20 mouse cellular contexts compared by ENCODE assay signal in the genomic region with DNA sequence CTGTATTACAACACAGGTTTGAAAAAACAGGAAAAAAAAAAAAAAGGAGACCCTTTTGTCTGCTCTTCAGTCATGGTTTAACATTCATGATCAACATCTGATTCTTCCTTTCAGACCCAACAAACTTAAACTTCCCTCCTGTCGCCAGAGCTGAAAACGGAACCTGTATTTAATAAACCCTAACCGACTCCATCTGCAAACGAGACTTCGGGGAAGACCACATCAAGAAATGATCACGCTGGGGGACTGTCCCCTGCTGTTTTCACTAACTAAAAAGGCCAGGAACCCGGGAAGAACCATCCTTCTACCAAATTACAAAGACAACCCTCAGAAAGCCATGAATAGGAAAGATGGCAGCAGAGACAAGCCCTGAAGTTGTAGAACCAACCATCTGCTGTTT.
A peak's percentile ranks its signal among the peaks of the same experiment; 100 is the strongest.
DNase-seq lines count a peak whose midpoint lies in the region; ATAC-seq lines count a peak whose summit lies in the region.
"Had no signal": no experiment of that assay in that cellular context is flagged by ENCODE, and none has a peak within 500 bp of the region (broad histone marks: within the 10 kb centered on the region; RNA-seq: fewer than 3 reads in every experiment).

No protein-coding gene starts in this region.

- no peak for ATAC-seq in hindbrain, embryonic 11.5 days (ENCODE audit: low FRiP score)
- no peak for ATAC-seq in embryonic facial prominence, embryonic 12.5 days (ENCODE audit: insufficient number of reproducible peaks, insufficient read depth, low FRiP score, low TSS enrichment)
- ATAC-seq in embryonic facial prominence, embryonic 15.5 days (ENCODE audit: insufficient number of reproducible peaks, low FRiP score, low TSS enrichment, low read depth): peak; percentile 51; the same call in 1 of the 2 replicates
- ATAC-seq: forebrain, embryonic 13.5 days; forebrain, embryonic 15.5 days; forebrain, postnatal 0 days had no signal

- no peaks in the 10 kb centered on the region for H3K36me3 ChIP-seq in hindbrain, embryonic 10.5 days
- H3K36me3 ChIP-seq in hindbrain, embryonic 11.5 days (ENCODE audit: control insufficient read depth, insufficient read depth, low read length): no peaks in the 10 kb centered on the region
- H3K36me3 ChIP-seq in embryonic facial prominence, embryonic 12.5 days: no peaks in the 10 kb centered on the region
- no peaks in the 10 kb centered on the region for H3K36me3 ChIP-seq in embryonic facial prominence, embryonic 15.5 days
- H3K36me3 ChIP-seq: forebrain, embryonic 15.5 days; G1E had no signal

- H3K27ac ChIP-seq in hindbrain, embryonic 10.5 days: no peak overlapping the region
- H3K27ac ChIP-seq in hindbrain, embryonic 11.5 days (ENCODE audit: low read depth, low read length): no peak overlapping the region
- H3K27ac ChIP-seq in embryonic facial prominence, embryonic 12.5 days: peak overlapping the region; percentile 46; the same call in 1 of the 2 replicates
- peak overlapping the region; percentile 40 for H3K27ac ChIP-seq in embryonic facial prominence, embryonic 15.5 days (replicated peaks)
- H3K27ac ChIP-seq: forebrain, embryonic 13.5 days; forebrain, embryonic 15.5 days had no signal

- no peaks in the 10 kb centered on the region for H3K9me3 ChIP-seq in hindbrain, embryonic 10.5 days
- no peaks in the 10 kb centered on the region for H3K9me3 ChIP-seq in hindbrain, embryonic 11.5 days (ENCODE audit: control insufficient read depth, low read length)
- no peaks in the 10 kb centered on the region for H3K9me3 ChIP-seq in embryonic facial prominence, embryonic 12.5 days
- H3K9me3 ChIP-seq in embryonic facial prominence, embryonic 15.5 days (replicated peaks): no peaks in the 10 kb centered on the region
- H3K9me3 ChIP-seq: forebrain, embryonic 13.5 days; forebrain, embryonic 15.5 days; G1E had no signal

- no peaks in the 10 kb centered on the region for H3K27me3 ChIP-seq in hindbrain, embryonic 10.5 days (ENCODE audit: insufficient read depth, poor library complexity, severe bottlenecking)
- no peaks in the 10 kb centered on the region for H3K27me3 ChIP-seq in hindbrain, embryonic 11.5 days (ENCODE audit: control insufficient read depth, insufficient read depth, low read length)
- H3K27me3 ChIP-seq in embryonic facial prominence, embryonic 12.5 days: no peaks in the 10 kb centered on the region
- no peaks in the 10 kb centered on the region for H3K27me3 ChIP-seq in embryonic facial prominence, embryonic 15.5 days
- H3K27me3 ChIP-seq: forebrain, embryonic 13.5 days; forebrain, embryonic 15.5 days had no signal

- no peak overlapping the region for H3K9ac ChIP-seq in hindbrain, embryonic 11.5 days (ENCODE audit: low read depth, low read length)
- H3K9ac ChIP-seq in embryonic facial prominence, embryonic 12.5 days: no peak overlapping the region
- no peak overlapping the region for H3K9ac ChIP-seq in embryonic facial prominence, embryonic 15.5 days
- H3K9ac ChIP-seq: forebrain, embryonic 13.5 days; forebrain, embryonic 15.5 days; forebrain, postnatal 0 days had no signal

- no peak overlapping the region for H3K4me3 ChIP-seq in hindbrain, embryonic 10.5 days
- no peak overlapping the region for H3K4me3 ChIP-seq in hindbrain, embryonic 11.5 days (ENCODE audit: low read depth, low read length)
- no peak overlapping the region for H3K4me3 ChIP-seq in embryonic facial prominence, embryonic 12.5 days
- no peak overlapping the region for H3K4me3 ChIP-seq in embryonic facial prominence, embryonic 15.5 days (replicated peaks)
- H3K4me3 ChIP-seq: forebrain, embryonic 13.5 days; forebrain, embryonic 15.5 days had no signal

- H3K4me1 ChIP-seq in hindbrain, embryonic 10.5 days (replicated peaks): no peaks in the 10 kb centered on the region
- H3K4me1 ChIP-seq in hindbrain, embryonic 11.5 days (replicated peaks; ENCODE audit: control insufficient read depth, insufficient read depth, low read length): no peaks in the 10 kb centered on the region
- H3K4me1 ChIP-seq in embryonic facial prominence, embryonic 12.5 days: no peaks in the 10 kb centered on the region
- H3K4me1 ChIP-seq in embryonic facial prominence, embryonic 15.5 days: no peaks in the 10 kb centered on the region
- H3K4me1 ChIP-seq: forebrain, embryonic 13.5 days; forebrain, embryonic 15.5 days had no signal

- peak; percentile 7 for DNase-seq in hindbrain, embryonic 10.5 days (ENCODE audit: low spot score)
- DNase-seq in hindbrain, embryonic 11.5 days (ENCODE audit: low spot score): no peak
- no peak for DNase-seq in urinary bladder, postnatal 4 days (ENCODE audit: low spot score in 2 of 2)
- no peak for DNase-seq in MN1 (ENCODE audit: low spot score)
- DNase-seq: adrenal gland, adult 2 months; adrenal gland, postnatal 10 days; adrenal gland, postnatal 25 days; cerebellum, adult 11 months; cerebellum, adult 18-20 months; cerebellum, adult 8-10 months; cerebellum, adult 9-11 months; cerebellum, postnatal 14 days; cerebellum, postnatal 36 days; embryo, embryonic 11 days; forebrain, postnatal 0 days had no signal

- WGBS in hindbrain, embryonic 10.5 days: 66% methylated on average over 7 of the region's 7 CpGs
- 66% methylated on average over 7 of the region's 7 CpGs for WGBS in hindbrain, embryonic 11.5 days
- WGBS in embryonic facial prominence, embryonic 12.5 days: 39% methylated on average over 7 of the region's 7 CpGs
- WGBS in embryonic facial prominence, embryonic 15.5 days: 44% methylated on average over 7 of the region's 7 CpGs

- H3K4me2 ChIP-seq in hindbrain, embryonic 11.5 days (replicated peaks; ENCODE audit: low read depth, low read length): no peak overlapping the region
- no peak overlapping the region for H3K4me2 ChIP-seq in embryonic facial prominence, embryonic 12.5 days (replicated peaks)
- 0 out of 2 replicates have a peak overlapping the region, but pooled peaks have one; percentile 1 for H3K4me2 ChIP-seq in embryonic facial prominence, embryonic 15.5 days (replicated peaks)
- H3K4me2 ChIP-seq: forebrain, embryonic 13.5 days; forebrain, embryonic 15.5 days had no signal

Comparison
In these comparisons a context has a peak if more than half of its experiments do, and no peak if none do; other contexts are left out.
1. H3K27ac ChIP-seq: peak in embryonic facial prominence, embryonic 12.5 days (single experiment) and embryonic facial prominence, embryonic 15.5 days (single experiment); none in hindbrain, embryonic 10.5 days (single experiment) and hindbrain, embryonic 11.5 days (single experiment).